8 mouse cellular contexts compared by ENCODE assay signal in the genomic region with DNA sequence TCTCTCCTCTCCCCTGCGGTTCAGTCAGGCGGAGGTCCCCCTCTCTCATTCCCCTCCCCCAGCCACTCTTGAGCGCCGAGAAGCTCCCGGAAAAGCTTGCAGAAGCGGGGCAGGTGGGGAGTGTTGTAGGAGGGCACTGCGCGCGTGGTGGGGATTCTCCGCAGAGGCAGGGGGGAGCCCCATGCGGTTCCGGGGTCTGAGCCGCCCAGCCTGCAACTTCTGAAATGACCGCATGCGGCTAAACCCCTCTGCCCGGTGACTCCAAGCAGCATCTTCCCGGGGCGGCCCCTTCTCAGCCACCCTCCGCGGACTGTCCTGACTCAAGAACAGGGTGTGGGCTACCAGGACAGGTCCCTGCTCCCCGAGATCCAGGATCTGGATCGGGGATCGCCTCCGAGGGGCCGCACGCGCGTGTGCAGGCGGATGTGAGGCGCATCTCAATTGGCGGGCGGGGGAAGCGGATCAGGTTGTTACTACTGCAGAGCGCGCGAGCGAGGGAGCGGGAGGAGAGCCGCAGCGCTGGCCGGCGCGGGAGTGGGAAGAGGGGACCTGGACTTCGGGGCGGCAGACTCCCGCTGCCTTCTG.
DNase-seq lines count a peak whose midpoint lies in the region; ATAC-seq and TF ChIP-seq lines count a peak whose summit lies in the region.

No protein-coding gene starts in this region.

- H3K9me3 ChIP-seq in kidney, embryonic 14.5 days (ENCODE audit: control insufficient read depth, low read length): no peaks in the 10 kb centered on the region
- no peaks in the 10 kb centered on the region for H3K9me3 ChIP-seq in intestine, embryonic 16.5 days (ENCODE audit: control insufficient read depth, low read length)

- H3K36me3 ChIP-seq in kidney, embryonic 14.5 days (ENCODE audit: control insufficient read depth, insufficient read depth, low read length): no peaks in the 10 kb centered on the region
- no peaks in the 10 kb centered on the region for H3K36me3 ChIP-seq in intestine, embryonic 16.5 days (ENCODE audit: control insufficient read depth, insufficient read depth, low read length)

- H3K4me1 ChIP-seq in kidney, embryonic 14.5 days (ENCODE audit: control insufficient read depth, insufficient read depth, low read length): peaks cover 10% of the 10 kb centered on the region; the same call in 1 of the 2 replicates
- H3K4me1 ChIP-seq in embryonic fibroblast, embryonic 13.5 days (ENCODE audit: control insufficient read depth, insufficient read depth, low read length): no peaks in the 10 kb centered on the region
- peaks cover 14% of the 10 kb centered on the region for H3K4me1 ChIP-seq in intestine, embryonic 16.5 days (ENCODE audit: control insufficient read depth, insufficient read depth, low read length)

- H3K4me3 ChIP-seq in kidney, embryonic 14.5 days (ENCODE audit: low read length): peak overlapping the region; percentile 53
- peak overlapping the region; percentile 44 for H3K4me3 ChIP-seq in embryonic fibroblast, embryonic 13.5 days (ENCODE audit: insufficient read depth, low read length)
- H3K4me3 ChIP-seq in intestine, embryonic 16.5 days (ENCODE audit: low read length): peak overlapping the region; percentile 47

- no peak for TF ChIP-seq POLR2A in embryonic fibroblast, embryonic 13.5 days (IDR thresholded peaks at IDR 0.05; ENCODE audit: low read depth, low read length)

- peak overlapping the region; percentile 74 for H3K9ac ChIP-seq in kidney, embryonic 14.5 days (ENCODE audit: low read depth, low read length)
- peak overlapping the region; percentile 48 for H3K9ac ChIP-seq in intestine, embryonic 16.5 days (ENCODE audit: low read depth, low read length)

- H3K27me3 ChIP-seq in kidney, embryonic 14.5 days (ENCODE audit: control insufficient read depth, insufficient read depth, low read length): peaks cover 9% of the 10 kb centered on the region; the same call in 1 of the 2 replicates
- 0 out of 2 replicates have a peak, but pooled peaks cover 7% of the 10 kb centered on the region for H3K27me3 ChIP-seq in intestine, embryonic 16.5 days (replicated peaks; ENCODE audit: control insufficient read depth, insufficient read depth, low read length)

- TF ChIP-seq CTCF in embryonic fibroblast, embryonic 13.5 days (IDR thresholded peaks at IDR 0.05; ENCODE audit: borderline replicate concordance, insufficient read depth, low read length): no peak

- DNase-seq in kidney, adult 8-10 months: no peak
- peak; percentile 28 for DNase-seq in WW6 (ENCODE audit: low read depth, low spot score)
- DNase-seq in mesoderm, embryonic 11.5 days (ENCODE audit: low read depth, low spot score): peak; percentile 60
- peak; percentile 35 for DNase-seq in spleen, postnatal 36 days (ENCODE audit: low spot score in 2 of 2)
- no peak for DNase-seq in urinary bladder, postnatal 10 days (ENCODE audit: low spot score)

- peak; percentile 41 for ATAC-seq in kidney, embryonic 14.5 days (ENCODE audit: low FRiP score, low TSS enrichment)
- peak; percentile 45; the same call in 1 of the 2 replicates for ATAC-seq in intestine, embryonic 16.5 days

- peak overlapping the region; percentile 87 for H3K4me2 ChIP-seq in kidney, embryonic 14.5 days (replicated peaks; ENCODE audit: low read depth, low read length)
- H3K4me2 ChIP-seq in intestine, embryonic 16.5 days (ENCODE audit: low read depth, low read length): peak overlapping the region; percentile 83

- WGBS in kidney, embryonic 14.5 days: under 1% methylated on average over 46 of the region's 46 CpGs
- under 1% methylated on average over 45 of the region's 46 CpGs for WGBS in intestine, embryonic 16.5 days

- peak overlapping the region; percentile 73 for H3K27ac ChIP-seq in kidney, embryonic 14.5 days (ENCODE audit: low read depth, low read length)
- H3K27ac ChIP-seq in embryonic fibroblast, embryonic 13.5 days (ENCODE audit: insufficient read depth, low read length): no peak overlapping the region
- no peak overlapping the region for H3K27ac ChIP-seq in intestine, embryonic 16.5 days (ENCODE audit: low read length)

Comparison
In these comparisons a context has a peak if more than half of its experiments do, and no peak if none do; other contexts are left out.
1. DNase-seq: peak in WW6 (single experiment), mesoderm, embryonic 11.5 days (single experiment) and spleen, postnatal 36 days (2 of 2); none in kidney, adult 8-10 months (0 of 2) and urinary bladder, postnatal 10 days (single experiment).
2. Peak in every context shown above with its lines, with median percentiles within 50 percentile points of each other: H3K4me3 ChIP-seq.